Mouse (Mus musculus) embryonic fibroblast, embryonic 13.5 days (primary cell): Measurements from ENCODE around the gene Dab2ip. TPM values are rescaled to one million over a fixed set of nuclear protein-coding genes. Genes with fewer than 3 reads are reported as not detected.

ENCODE experiments used
- H3K27ac ChIP-seq: 2 replicates; pipeline ENCODE4 v1.5.1; 2012; ENCODE audit warnings: low read length, control low read depth, inconsistent platforms; ENCODE audit not compliant: insufficient read depth
- H3K4me1 ChIP-seq: 2 replicates; pipeline ENCODE4 v1.6.1; 2011; ENCODE audit warnings: low read length; ENCODE audit not compliant: control insufficient read depth, insufficient read depth
- H3K4me3 ChIP-seq: 2 replicates; pipeline ENCODE4 v1.5.1; 2011; ENCODE audit warnings: mild to moderate bottlenecking, control low read depth, low read length; ENCODE audit not compliant: insufficient read depth
- CTCF ChIP-seq: IDR thresholded peaks from 2 replicates; pipeline ENCODE4 v1.5.1; 2011; ENCODE audit warnings: mild to moderate bottlenecking, control low read depth, low read length, moderate library complexity, borderline replicate concordance; ENCODE audit not compliant: insufficient read depth
- POLR2A ChIP-seq: IDR thresholded peaks from 2 replicates; pipeline ENCODE4 v1.6.1; 2011; ENCODE audit warnings: low read depth, mild to moderate bottlenecking, control low read depth, low read length, moderate library complexity
- polyA plus RNA-seq: library from polyadenylated mRNA; stranded (reverse); fragments of >200 nt; gene quantifications from 2 replicates; pipeline ENCODE4 v1.2.4, GENCODE M21; 2011; ENCODE audit warnings: low read depth; ENCODE audit not compliant: missing spikeins, insufficient read length

Dab2ip gene
- polyA plus RNA-seq, 1 experiment = 29.7 TPM

DNA sequence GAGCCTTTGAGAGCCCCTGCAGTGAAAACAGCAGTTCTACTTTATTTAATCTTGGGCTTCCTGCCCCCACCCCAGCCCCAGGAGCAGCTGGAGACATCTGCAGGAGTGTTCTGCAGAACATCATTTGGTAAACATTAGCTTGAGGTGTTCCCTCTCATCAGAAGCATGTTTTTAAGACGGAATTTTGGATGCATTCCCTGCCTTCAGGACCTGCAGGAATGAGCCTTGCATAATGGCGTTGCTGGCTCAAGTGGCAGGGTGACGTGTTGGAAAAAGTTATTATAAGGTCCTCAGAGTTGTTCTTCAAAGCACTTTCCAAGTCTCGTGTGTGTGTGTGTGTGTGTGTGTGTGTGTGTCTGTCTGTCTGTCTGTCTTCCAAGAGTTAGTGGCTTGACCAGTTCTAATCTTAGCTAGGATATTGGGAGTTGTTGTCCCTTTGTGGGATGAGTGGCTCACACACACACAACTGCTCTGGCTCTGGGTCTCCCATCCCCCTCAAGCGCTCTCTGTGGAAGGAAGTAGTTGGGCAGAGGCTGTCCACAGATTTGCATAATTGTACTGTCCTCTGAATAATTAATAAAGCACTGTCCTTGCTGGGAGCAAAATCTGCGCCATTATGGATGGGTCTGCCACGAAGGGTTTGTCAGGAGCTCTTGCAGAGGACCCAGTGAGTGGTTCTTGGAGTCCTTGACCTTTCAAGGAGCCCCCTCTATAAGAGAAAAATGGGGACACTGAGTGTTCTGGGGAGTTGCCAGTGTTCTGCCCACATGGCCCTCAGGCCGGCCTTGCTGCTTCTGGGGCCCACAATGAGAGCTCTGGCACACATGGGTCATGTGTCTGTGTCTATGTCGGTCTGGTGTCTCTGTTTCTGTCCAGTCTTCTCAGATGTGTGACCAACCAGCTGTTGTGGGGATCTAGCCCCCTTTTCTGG lies 114.2 kb downstream of the Dab2ip start:
- H3K4me1 ChIP-seq = peaks cover 49% of the 10 kb centered on the region
- H3K4me3 ChIP-seq = no peak overlapping the region
- no peak for TF ChIP-seq POLR2A
- no peak for TF ChIP-seq CTCF
- H3K27ac ChIP-seq = no peak overlapping the region

DNA sequence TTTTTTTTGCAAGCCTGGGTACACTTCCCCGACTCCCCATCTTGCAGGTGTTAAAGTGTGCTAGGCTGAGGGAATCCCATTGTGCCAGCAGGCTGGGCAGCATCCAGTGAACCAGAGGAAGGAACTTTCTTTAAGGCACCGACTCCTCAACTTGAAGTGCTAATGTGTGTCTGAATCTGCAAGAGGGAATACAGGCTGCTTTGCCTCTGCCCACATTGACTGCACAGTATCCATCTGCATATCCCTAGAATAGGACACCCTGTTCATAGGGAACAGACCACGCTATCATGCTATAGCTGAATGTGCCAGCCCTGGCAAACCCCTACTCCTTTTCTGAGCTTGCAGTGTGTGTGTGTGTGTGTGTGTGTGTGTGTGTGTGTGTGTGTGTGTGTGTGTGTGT lies 115.1 kb downstream of the Dab2ip start:
- Histone ChIP-seq H3K27ac (no peak overlapping the region; the same call in 1 of the 2 replicates), H3K4me3 (no peak overlapping the region), H3K4me1 (peaks cover 52% of the 10 kb centered on the region)
- no peak for TF ChIP-seq POLR2A
- TF ChIP-seq CTCF = no peak

DNA sequence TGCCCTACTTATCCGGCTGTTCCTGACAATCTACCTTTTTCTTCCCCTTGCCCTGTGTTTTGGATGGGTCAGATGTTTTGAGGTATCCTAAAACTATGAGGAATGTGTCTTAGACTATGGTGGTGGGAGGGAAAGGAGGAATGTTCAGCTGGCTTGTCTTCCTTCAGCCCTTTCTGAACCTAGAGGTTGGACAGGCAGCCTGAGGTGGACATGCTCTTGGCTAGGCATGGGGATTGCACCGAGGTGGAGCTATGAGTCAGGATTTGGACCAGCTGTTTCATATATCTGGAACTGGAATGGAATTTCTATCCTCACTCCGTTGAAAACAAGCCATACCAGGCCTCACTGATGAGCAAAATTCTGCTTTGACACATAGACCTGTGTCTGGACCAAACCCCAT lies 115.9 kb downstream of the Dab2ip start:
- no peak overlapping the region for H3K4me3 ChIP-seq
- peak overlapping the region; percentile 69 for H3K27ac ChIP-seq
- peaks cover 50% of the 10 kb centered on the region for H3K4me1 ChIP-seq
- TF ChIP-seq POLR2A = no peak
- no peak for TF ChIP-seq CTCF

DNA sequence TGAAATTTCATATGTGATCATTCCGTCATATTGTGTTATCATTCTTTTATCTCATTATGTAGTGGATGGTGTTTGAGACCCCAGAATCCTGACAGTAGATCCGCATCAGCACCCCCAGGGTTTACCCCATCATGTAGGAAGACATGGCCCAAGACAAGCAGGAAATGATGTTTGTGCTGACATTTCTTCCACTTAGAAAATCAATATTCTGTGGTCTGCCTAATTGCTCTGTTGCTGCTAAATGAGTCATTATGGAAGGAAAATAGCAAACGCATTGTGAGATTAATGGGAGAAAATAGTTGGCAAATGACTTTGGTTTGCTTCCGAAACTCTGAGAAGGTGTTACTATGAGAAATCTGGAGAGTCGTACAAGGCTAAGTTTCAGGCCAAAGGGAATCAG lies 116.4 kb downstream of the Dab2ip start:
- TF ChIP-seq POLR2A (no peak), CTCF (no peak)
- Histone ChIP-seq H3K4me1 (peaks cover 46% of the 10 kb centered on the region), H3K27ac (peak overlapping the region; percentile 44), H3K4me3 (no peak overlapping the region)

DNA sequence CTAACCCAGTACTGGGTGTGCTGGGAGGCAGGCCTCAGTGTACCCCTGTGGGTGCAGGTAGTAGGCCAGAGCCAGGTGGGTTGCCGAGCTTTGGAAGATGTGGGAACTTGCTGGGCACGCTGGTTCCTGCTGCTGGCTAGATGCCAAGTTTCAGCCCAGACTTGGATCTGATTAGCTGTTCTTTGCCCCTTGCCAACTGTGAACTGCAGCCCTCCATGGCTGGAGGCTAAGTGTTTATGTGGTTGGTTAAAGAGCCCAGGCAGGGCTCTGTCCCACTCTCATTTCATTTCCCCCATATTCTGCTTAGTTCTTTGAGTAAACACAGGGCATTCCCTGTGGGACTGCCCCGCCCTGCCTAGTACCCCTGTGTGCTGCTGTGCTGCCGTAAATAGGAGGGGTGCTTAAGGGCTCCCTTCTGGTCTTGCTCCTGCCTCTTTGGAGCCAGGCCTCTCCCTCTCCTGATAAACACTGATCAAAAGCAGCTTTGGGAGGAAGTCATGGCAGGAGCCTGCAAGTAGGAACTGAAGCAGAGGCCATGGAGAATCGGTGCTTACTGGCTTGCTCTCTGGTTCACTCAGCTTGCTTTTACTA lies 118.1 kb downstream of the Dab2ip start:
- TF ChIP-seq POLR2A = no peak
- TF ChIP-seq CTCF = no peak
- H3K4me1 ChIP-seq = peaks cover 53% of the 10 kb centered on the region
- no peak overlapping the region for H3K4me3 ChIP-seq
- no peak overlapping the region for H3K27ac ChIP-seq

DNA sequence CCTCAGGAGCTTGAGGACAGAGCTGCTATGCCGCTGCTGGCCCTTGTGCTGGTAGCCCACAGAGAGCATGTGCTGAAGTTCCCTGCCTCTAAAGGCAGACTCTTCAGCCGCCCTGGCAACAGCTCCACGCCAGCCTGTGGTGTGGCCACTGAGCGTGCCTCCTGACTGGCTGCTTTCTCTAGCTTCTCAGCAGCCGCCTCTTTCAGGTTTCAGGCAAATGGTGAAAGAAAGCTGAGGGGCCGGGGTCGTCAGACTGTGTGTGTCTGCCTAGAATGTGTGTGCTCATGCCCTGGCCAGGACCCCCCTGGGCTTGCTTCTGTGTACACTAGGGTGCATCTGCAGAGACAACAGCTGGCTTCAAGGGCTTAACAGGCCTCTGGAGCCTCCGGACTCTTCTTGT lies 119.8 kb downstream of the Dab2ip start:
- no peak for TF ChIP-seq POLR2A
- Histone ChIP-seq H3K4me1 (peaks cover 50% of the 10 kb centered on the region), H3K4me3 (no peak overlapping the region), H3K27ac (peak overlapping the region; percentile 12; the same call in 1 of the 2 replicates)

DNA sequence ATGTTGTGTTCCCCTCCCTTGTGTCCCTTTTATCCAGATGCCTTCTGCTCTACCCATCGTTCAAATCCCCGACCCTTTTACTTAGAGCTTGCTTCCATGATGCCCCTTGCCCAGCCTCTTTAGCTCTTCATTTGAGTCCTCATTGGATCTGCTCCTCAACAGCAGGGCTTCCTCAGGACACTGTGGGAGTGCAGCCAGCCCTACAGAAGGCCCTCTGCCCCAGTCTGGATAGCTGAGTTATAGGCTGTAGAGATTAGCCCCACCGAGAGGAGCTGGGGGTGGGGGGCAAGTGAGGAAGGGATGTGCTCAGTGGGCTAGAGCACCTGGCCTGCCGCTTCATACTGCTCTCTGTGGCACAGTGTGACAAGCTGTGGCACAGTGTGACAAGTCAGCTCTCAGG lies 120.4 kb downstream of the Dab2ip start:
- Histone ChIP-seq H3K4me1 (peaks cover 47% of the 10 kb centered on the region), H3K4me3 (no peak overlapping the region), H3K27ac (no peak overlapping the region)
- no peak for TF ChIP-seq CTCF
- TF ChIP-seq POLR2A = no peak

DNA sequence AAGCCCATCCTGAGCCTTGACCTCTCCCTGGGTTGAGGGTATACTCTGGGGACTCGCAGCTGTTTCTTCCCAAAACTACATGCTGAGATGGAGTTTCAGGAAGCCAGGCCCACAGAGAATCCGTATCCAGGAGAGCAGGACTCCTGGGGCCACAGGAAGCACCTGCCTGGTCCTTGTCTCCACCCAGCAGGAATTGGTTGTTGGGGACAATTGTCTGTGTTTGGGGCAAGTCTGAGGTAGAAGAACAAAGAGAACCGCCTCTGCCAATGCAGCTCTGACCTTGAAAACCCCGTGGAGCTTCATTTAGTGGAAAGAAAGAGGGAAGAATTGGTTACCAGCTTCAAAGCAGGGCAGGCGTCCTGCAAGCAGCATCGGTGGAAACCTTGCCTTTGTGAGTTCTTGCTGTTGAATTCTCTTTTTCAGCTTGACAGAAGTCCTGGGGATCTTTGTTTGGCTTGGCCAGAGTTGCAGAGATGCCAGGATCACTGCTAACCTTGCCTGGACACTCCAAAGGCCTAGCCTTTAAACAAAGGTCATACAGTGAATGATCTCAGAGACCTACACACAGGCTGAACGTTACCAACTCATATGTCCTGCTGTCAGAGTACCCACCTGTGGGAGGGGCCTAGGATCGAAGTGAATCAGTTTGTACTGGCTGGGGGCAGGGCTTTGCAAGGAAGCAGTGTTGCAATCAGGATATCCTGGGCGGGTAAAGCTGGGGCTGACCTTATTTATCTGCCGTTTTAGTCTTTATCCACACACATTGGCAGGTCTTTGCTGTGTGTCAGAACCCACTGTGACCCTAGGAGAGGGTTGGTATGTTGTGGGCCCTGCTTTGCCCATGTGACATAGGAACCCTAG lies 122.0 kb downstream of the Dab2ip start:
- TF ChIP-seq POLR2A (no peak), CTCF (no peak)
- no peak overlapping the region for H3K4me3 ChIP-seq
- peaks cover 40% of the 10 kb centered on the region for H3K4me1 ChIP-seq
- peak overlapping the region; percentile 18 for H3K27ac ChIP-seq

DNA sequence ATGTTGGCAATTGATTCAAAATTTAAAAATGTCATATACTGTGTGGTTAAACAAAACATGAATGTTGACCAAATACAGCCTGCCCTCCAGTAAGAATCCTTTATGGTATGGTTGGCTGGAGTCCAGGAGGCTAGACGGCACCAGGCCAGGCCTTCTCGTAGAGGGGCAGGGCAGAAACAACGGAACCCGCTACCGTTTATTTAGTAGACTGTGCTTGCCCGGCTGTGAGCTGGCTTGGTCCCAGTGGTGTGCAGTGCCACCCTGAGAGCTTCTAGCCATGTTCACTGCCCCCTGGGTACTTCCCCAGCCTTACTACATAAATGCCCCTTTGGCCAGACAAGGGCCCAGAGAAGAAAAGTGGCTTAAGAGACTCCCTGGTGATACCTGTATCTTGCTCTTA lies 122.8 kb downstream of the Dab2ip start:
- Histone ChIP-seq H3K4me3 (no peak overlapping the region), H3K27ac (0 out of 2 replicates have a peak overlapping the region, but pooled peaks have one; percentile 18), H3K4me1 (peaks cover 35% of the 10 kb centered on the region)
- TF ChIP-seq POLR2A = no peak
- no peak for TF ChIP-seq CTCF

DNA sequence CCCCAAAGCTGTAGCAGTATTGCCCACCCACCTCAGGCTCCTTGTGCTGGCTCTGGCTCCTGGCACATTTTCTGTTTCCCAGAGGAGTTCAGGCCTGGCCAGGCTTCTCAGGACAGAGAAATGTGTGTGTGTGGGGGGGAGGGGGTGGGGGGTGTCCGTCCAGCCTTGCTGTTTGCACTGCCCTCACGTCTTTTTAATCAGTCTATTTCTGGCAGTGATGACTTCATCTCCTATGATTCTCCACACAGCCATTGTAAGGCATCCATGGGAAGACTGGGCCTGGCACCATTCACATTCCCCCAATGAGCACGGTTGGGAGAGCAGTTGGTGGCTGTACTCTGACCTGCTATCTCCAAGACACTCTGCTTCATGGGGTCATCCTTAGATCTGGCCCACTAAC lies 125.9 kb downstream of the Dab2ip start:
- no peak for TF ChIP-seq POLR2A
- TF ChIP-seq CTCF = no peak
- Histone ChIP-seq H3K4me1 (peaks cover 23% of the 10 kb centered on the region), H3K4me3 (no peak overlapping the region), H3K27ac (no peak overlapping the region)
